Mouse (Mus musculus) small intestine, adult 2 months (tissue): ENCODE results near the gene Mesd.

Experiments
- CTCF ChIP-seq: fragments of 200-500 bp; IDR thresholded peaks from 2 replicates; pipeline ENCODE4 v1.5.1; 2012; ENCODE audit warnings: low read depth, mild to moderate bottlenecking, control low read depth, inconsistent platforms, low read length, moderate library complexity, mixed read lengths; ENCODE audit not compliant: insufficient replicate concordance, insufficient read length; ENCODE audit errors: extremely low read depth
- POLR2A ChIP-seq: fragments of 200-500 bp; IDR thresholded peaks from 2 replicates; pipeline ENCODE4 v1.6.1; 2012; ENCODE audit warnings: low read depth, mild to moderate bottlenecking, control low read depth, inconsistent platforms, low read length, moderate library complexity

- no peak for TF ChIP-seq CTCF
- no peak for TF ChIP-seq POLR2A
Observed at GRCm38 (mm10) chr7:83878676-83879448, 5.4 kb upstream of the Mesd start.
